Mouse (Mus musculus): ENCODE measurements around the gene Edn2. TPM values are rescaled to one million over a fixed set of nuclear protein-coding genes. Genes with fewer than 3 reads are reported as not detected.
A peak's percentile ranks its signal among the peaks of the same experiment; 100 is the strongest.

Gene Edn2
- polyA plus RNA-seq, 1 experiment from 2014 or later: 0.15 TPM

- Histone ChIP-seq H3K27me3 (replicated peaks) (peaks cover 16% of the 10 kb centered on the region), H3K4me3 (no peak overlapping the region), H3K9me3 (replicated peaks) (no peaks in the 10 kb centered on the region), H3K36me3 (no peaks in the 10 kb centered on the region), H3K27ac (no peak overlapping the region), H3K4me1 (no peaks in the 10 kb centered on the region), H3K9ac (no peak overlapping the region), H3K4me2 (no peak overlapping the region)
- 77% methylated on average over 8 of the region's 8 CpGs for WGBS (ENCODE audit: insufficient replicate concordance)
- no peak for ATAC-seq
Observed at GRCm38 (mm10) chr4:120162586-120162985, 1.6 kb downstream of the Edn2 start.

- no peak for ATAC-seq
- Histone ChIP-seq H3K4me1 (no peaks in the 10 kb centered on the region), H3K36me3 (no peaks in the 10 kb centered on the region), H3K27me3 (replicated peaks) (peaks cover 16% of the 10 kb centered on the region), H3K4me2 (no peak overlapping the region), H3K9ac (no peak overlapping the region), H3K9me3 (replicated peaks) (no peaks in the 10 kb centered on the region), H3K4me3 (no peak overlapping the region), H3K27ac (no peak overlapping the region)
- WGBS (ENCODE audit: insufficient replicate concordance): 55% methylated on average over 11 of the region's 11 CpGs
Observed at GRCm38 (mm10) chr4:120163242-120163641, 2.2 kb downstream of the Edn2 start.

- no peaks in the 10 kb centered on the region for H3K36me3 ChIP-seq
- H3K4me3 ChIP-seq: no peak overlapping the region
- H3K4me1 ChIP-seq: no peaks in the 10 kb centered on the region
- no peak overlapping the region for H3K4me2 ChIP-seq
- no peak overlapping the region for H3K27ac ChIP-seq
- H3K27me3 ChIP-seq (replicated peaks): peaks cover 16% of the 10 kb centered on the region
- WGBS (ENCODE audit: insufficient replicate concordance): 71% methylated on average over 5 of the region's 5 CpGs
- H3K9ac ChIP-seq: no peak overlapping the region
- ATAC-seq: no peak
- H3K9me3 ChIP-seq (replicated peaks): no peaks in the 10 kb centered on the region
Observed at GRCm38 (mm10) chr4:120164316-120164715, 3.3 kb downstream of the Edn2 start.

GRCm38 (mm10) chr4:120167778-120168177 is 6.8 kb downstream of the Edn2 start:
- no peak overlapping the region for H3K27ac ChIP-seq
- no peaks in the 10 kb centered on the region for H3K36me3 ChIP-seq
- no peaks in the 10 kb centered on the region for H3K9me3 ChIP-seq (replicated peaks)
- H3K4me1 ChIP-seq: no peaks in the 10 kb centered on the region
- WGBS (ENCODE audit: insufficient replicate concordance): 85% methylated on average over 6 of the region's 6 CpGs
- H3K4me3 ChIP-seq: no peak overlapping the region
- H3K9ac ChIP-seq: no peak overlapping the region
- H3K27me3 ChIP-seq (replicated peaks): no peaks in the 10 kb centered on the region; the same call in 1 of the 2 replicates
- no peak for ATAC-seq
- no peak overlapping the region for H3K4me2 ChIP-seq

- no peak overlapping the region for H3K4me3 ChIP-seq
- H3K9me3 ChIP-seq (replicated peaks): no peaks in the 10 kb centered on the region
- H3K9ac ChIP-seq: no peak overlapping the region
- WGBS (ENCODE audit: insufficient replicate concordance): 71% methylated on average over 4 of the region's 4 CpGs
- H3K27me3 ChIP-seq (replicated peaks): no peaks in the 10 kb centered on the region; the same call in 1 of the 2 replicates
- no peak overlapping the region for H3K4me2 ChIP-seq
- H3K36me3 ChIP-seq: no peaks in the 10 kb centered on the region
- ATAC-seq: no peak
- H3K4me1 ChIP-seq: no peaks in the 10 kb centered on the region
- H3K27ac ChIP-seq: no peak overlapping the region
Observed at GRCm38 (mm10) chr4:120168346-120168745, 7.3 kb downstream of the Edn2 start.

- Histone ChIP-seq H3K27ac (no peak overlapping the region), H3K9ac (no peak overlapping the region), H3K4me2 (no peak overlapping the region), H3K9me3 (replicated peaks) (no peaks in the 10 kb centered on the region), H3K4me1 (no peaks in the 10 kb centered on the region), H3K4me3 (no peak overlapping the region), H3K36me3 (no peaks in the 10 kb centered on the region), H3K27me3 (replicated peaks) (no peaks in the 10 kb centered on the region)
- no peak for ATAC-seq
- 42% methylated on average over 9 of the region's 9 CpGs for WGBS (ENCODE audit: insufficient replicate concordance)
Observed at GRCm38 (mm10) chr4:120170387-120170936, 9.5 kb downstream of the Edn2 start.

- Histone ChIP-seq H3K27ac (no peak overlapping the region), H3K9ac (no peak overlapping the region), H3K4me1 (no peaks in the 10 kb centered on the region), H3K36me3 (no peaks in the 10 kb centered on the region), H3K9me3 (replicated peaks) (no peaks in the 10 kb centered on the region), H3K27me3 (replicated peaks) (no peaks in the 10 kb centered on the region), H3K4me2 (no peak overlapping the region), H3K4me3 (no peak overlapping the region)
- ATAC-seq: 0 out of 2 replicates have a peak, but pooled peaks have one; percentile 37
- WGBS (ENCODE audit: insufficient replicate concordance): 25% methylated on average over 7 of the region's 7 CpGs
Observed at GRCm38 (mm10) chr4:120172050-120172684, 11.2 kb downstream of the Edn2 start.

GRCm38 (mm10) chr4:120179123-120179522 is 18.1 kb downstream of the Edn2 start:
- Histone ChIP-seq H3K9me3 (replicated peaks) (no peaks in the 10 kb centered on the region), H3K27me3 (replicated peaks) (no peaks in the 10 kb centered on the region; the same call in 1 of the 2 replicates), H3K4me2 (no peak overlapping the region), H3K4me3 (no peak overlapping the region), H3K4me1 (no peaks in the 10 kb centered on the region), H3K27ac (no peak overlapping the region), H3K36me3 (no peaks in the 10 kb centered on the region), H3K9ac (no peak overlapping the region)
- no peak for ATAC-seq
- WGBS (ENCODE audit: insufficient replicate concordance): 63% methylated on average over 4 of the region's 4 CpGs

GRCm38 (mm10) chr4:120180535-120180934 is 19.5 kb downstream of the Edn2 start:
- no peak for ATAC-seq
- peaks cover 5% of the 10 kb centered on the region; the same call in 1 of the 2 replicates for H3K27me3 ChIP-seq (replicated peaks)
- no peaks in the 10 kb centered on the region for H3K36me3 ChIP-seq
- H3K4me2 ChIP-seq: no peak overlapping the region
- no peaks in the 10 kb centered on the region for H3K4me1 ChIP-seq
- H3K9ac ChIP-seq: no peak overlapping the region
- H3K4me3 ChIP-seq: no peak overlapping the region
- H3K27ac ChIP-seq: no peak overlapping the region
- H3K9me3 ChIP-seq (replicated peaks): no peaks in the 10 kb centered on the region

GRCm38 (mm10) chr4:120184374-120184991 is 23.5 kb downstream of the Edn2 start:
- Histone ChIP-seq H3K36me3 (no peaks in the 10 kb centered on the region), H3K9ac (no peak overlapping the region), H3K27ac (no peak overlapping the region), H3K27me3 (replicated peaks) (peaks cover 11% of the 10 kb centered on the region; the same call in 1 of the 2 replicates), H3K4me3 (no peak overlapping the region), H3K9me3 (replicated peaks) (no peaks in the 10 kb centered on the region), H3K4me2 (no peak overlapping the region), H3K4me1 (no peaks in the 10 kb centered on the region)
- no peak for ATAC-seq
- WGBS (ENCODE audit: insufficient replicate concordance): 20% methylated on average over 5 of the region's 5 CpGs

GRCm38 (mm10) chr4:120186441-120186840 is 25.4 kb downstream of the Edn2 start:
- H3K4me2 ChIP-seq: no peak overlapping the region
- H3K36me3 ChIP-seq: no peaks in the 10 kb centered on the region
- peaks cover 11% of the 10 kb centered on the region; the same call in 1 of the 2 replicates for H3K27me3 ChIP-seq (replicated peaks)
- WGBS (ENCODE audit: insufficient replicate concordance): 71% methylated on average over 1 of the region's 1 CpGs
- no peak overlapping the region for H3K4me3 ChIP-seq
- H3K9ac ChIP-seq: no peak overlapping the region
- ATAC-seq: no peak
- no peaks in the 10 kb centered on the region for H3K4me1 ChIP-seq
- H3K9me3 ChIP-seq (replicated peaks): no peaks in the 10 kb centered on the region
- H3K27ac ChIP-seq: no peak overlapping the region

GRCm38 (mm10) chr4:120186934-120187333 is 25.9 kb downstream of the Edn2 start:
- H3K9me3 ChIP-seq (replicated peaks): no peaks in the 10 kb centered on the region
- 0% methylated on average over 4 of the region's 4 CpGs for WGBS (ENCODE audit: insufficient replicate concordance)
- H3K36me3 ChIP-seq: no peaks in the 10 kb centered on the region
- no peak overlapping the region for H3K4me3 ChIP-seq
- peaks cover 11% of the 10 kb centered on the region; the same call in 1 of the 2 replicates for H3K27me3 ChIP-seq (replicated peaks)
- no peak overlapping the region for H3K9ac ChIP-seq
- H3K4me2 ChIP-seq: no peak overlapping the region
- H3K4me1 ChIP-seq: no peaks in the 10 kb centered on the region
- no peak overlapping the region for H3K27ac ChIP-seq
- no peak for ATAC-seq
